ENCODE assay signal across 9 mouse cellular contexts in the genomic region with DNA sequence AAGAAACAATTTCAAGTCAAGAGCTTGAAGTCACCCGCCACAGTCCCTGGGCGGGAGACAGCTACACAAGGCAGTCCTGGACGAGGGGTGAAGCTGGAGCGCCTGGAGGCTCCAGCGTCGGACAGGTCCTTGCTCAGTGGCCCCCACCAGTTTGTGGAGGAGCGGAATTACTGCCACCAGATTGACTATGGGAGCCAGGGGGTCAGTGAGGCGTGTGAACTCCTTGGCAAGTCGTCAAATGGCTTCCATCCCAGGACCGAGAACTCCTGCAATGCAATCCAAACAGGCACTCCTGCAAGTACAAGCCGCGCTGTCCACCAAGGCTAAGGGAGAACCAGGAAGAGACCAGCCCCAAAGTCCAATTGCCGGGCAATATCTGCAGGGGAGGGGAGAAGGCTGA. TPM values are rescaled to one million over a fixed set of nuclear protein-coding genes. Genes with fewer than 3 reads are reported as not detected.
DNase-seq lines count a peak whose midpoint lies in the region; ATAC-seq and TF ChIP-seq lines count a peak whose summit lies in the region.
"Had no signal": no experiment of that assay in that cellular context is flagged by ENCODE, and none has a peak within 500 bp of the region (broad histone marks: within the 10 kb centered on the region; RNA-seq: fewer than 3 reads in every experiment).

No protein-coding gene starts in this region.

- no peak for ATAC-seq in frontal cortex, adult (ENCODE audit: low TSS enrichment)
- ATAC-seq in lung, postnatal 0 days: no peak

- H3K36me3 ChIP-seq in lung, postnatal 0 days (ENCODE audit: insufficient read depth, low read length): no peaks in the 10 kb centered on the region
- H3K36me3 ChIP-seq in embryonic facial prominence, embryonic 10.5 days (replicated peaks): no peaks in the 10 kb centered on the region
- H3K36me3 ChIP-seq: liver, embryonic 15.5 days had no signal

- H3K27ac ChIP-seq in lung, postnatal 0 days (ENCODE audit: low read length): no peak overlapping the region
- H3K27ac ChIP-seq in embryonic facial prominence, embryonic 10.5 days (replicated peaks): no peak overlapping the region
- H3K27ac ChIP-seq: liver, embryonic 15.5 days had no signal

- no peak overlapping the region for H3K9ac ChIP-seq in lung, postnatal 0 days (replicated peaks; ENCODE audit: low read depth)
- H3K9ac ChIP-seq: liver, embryonic 15.5 days had no signal

- DNase-seq in frontal cortex, postnatal 10 days (ENCODE audit: low spot score in 2 of 2): peak; percentile 34 to 44
- DNase-seq in lung, postnatal 0 days (ENCODE audit: low spot score): peak; percentile 22
- no peak for DNase-seq in lung, postnatal 25 days (ENCODE audit: low spot score)
- DNase-seq in cerebellum, adult 9-11 months: peak; percentile 76
- peak; percentile 30 for DNase-seq in ovary, postnatal 10 days (ENCODE audit: low spot score)
- DNase-seq in embryonic facial prominence, embryonic 10.5 days (ENCODE audit: low spot score): no peak
- DNase-seq in liver: no peak

- no peaks in the 10 kb centered on the region for H3K9me3 ChIP-seq in lung, postnatal 0 days (ENCODE audit: low read length)
- no peaks in the 10 kb centered on the region for H3K9me3 ChIP-seq in embryonic facial prominence, embryonic 10.5 days
- H3K9me3 ChIP-seq: liver, embryonic 15.5 days had no signal

- no peaks in the 10 kb centered on the region for H3K4me1 ChIP-seq in lung, postnatal 0 days (ENCODE audit: insufficient read depth, low read depth, low read length)
- peaks cover 10% of the 10 kb centered on the region; the same call in 1 of the 2 replicates for H3K4me1 ChIP-seq in embryonic facial prominence, embryonic 10.5 days

- no peak overlapping the region for H3K4me2 ChIP-seq in lung, postnatal 0 days (replicated peaks; ENCODE audit: low read depth, low read length)
- H3K4me2 ChIP-seq: liver, embryonic 15.5 days had no signal

- WGBS in lung, postnatal 0 days: 30% methylated on average over 13 of the region's 13 CpGs
- 68% methylated on average over 13 of the region's 13 CpGs for WGBS in embryonic facial prominence, embryonic 10.5 days

- no peak overlapping the region for H3K4me3 ChIP-seq in lung, postnatal 0 days (ENCODE audit: low read depth, low read length)
- H3K4me3 ChIP-seq in embryonic facial prominence, embryonic 10.5 days: no peak overlapping the region
- H3K4me3 ChIP-seq: liver, embryonic 15.5 days had no signal

- no peak for TF ChIP-seq EP300 in lung, postnatal 0 days (IDR thresholded peaks at IDR 0.05)

- TF ChIP-seq CTCF in lung, postnatal 0 days (IDR thresholded peaks at IDR 0.05): no peak

- H3K27me3 ChIP-seq in lung, postnatal 0 days (replicated peaks; ENCODE audit: insufficient read depth, low read length): no peaks in the 10 kb centered on the region
- H3K27me3 ChIP-seq in embryonic facial prominence, embryonic 10.5 days (replicated peaks; ENCODE audit: low read depth, poor library complexity, severe bottlenecking): no peaks in the 10 kb centered on the region
- H3K27me3 ChIP-seq: liver, embryonic 15.5 days had no signal

RNA-seq across cellular contexts. Expression of a gene that starts 45.3 kb away (rescaled TPM):
- polyA plus RNA-seq in lung, postnatal 0 days (2015; fragmentation: Nextera tagmentation; extraction: Ambion mirVana): 53.8 and 60.8 TPM in 2 replicates
- polyA plus RNA-seq in embryonic facial prominence, embryonic 10.5 days (2016; fragmentation: Nextera tagmentation; extraction: Ambion mirVana): 1.4 and 1.6 TPM in 2 replicates

Comparison
In these comparisons a context has a peak if more than half of its experiments do, and no peak if none do; other contexts are left out.
1. DNase-seq: peak in frontal cortex, postnatal 10 days (2 of 2), lung, postnatal 0 days (single experiment), cerebellum, adult 9-11 months (single experiment) and ovary, postnatal 10 days (single experiment); none in lung, postnatal 25 days (single experiment), embryonic facial prominence, embryonic 10.5 days (single experiment) and liver (single experiment).
2. RNA of a gene that starts 45.3 kb away (polyA plus RNA-seq): 53.8 to 60.8 TPM in lung, postnatal 0 days; 1.4 to 1.6 TPM in embryonic facial prominence, embryonic 10.5 days; every median in the first group is over 10 times any median in the second.